Mouse (Mus musculus) G1E (cell line): ENCODE measurements around the gene Snx27.

Experiments
- CTCF ChIP-seq: IDR thresholded peaks from 2 replicates; pipeline ENCODE4 v1.5.1; 2012; ENCODE audit warnings: low read depth, low read length, inconsistent platforms, mixed read lengths
- GATA1 ChIP-seq: IDR thresholded peaks from 2 replicates; pipeline ENCODE4 v1.6.1; 2012; ENCODE audit warnings: borderline replicate concordance, low read length, inconsistent platforms, mixed read lengths
- GATA2 ChIP-seq: IDR thresholded peaks from 2 replicates; pipeline ENCODE4 v1.6.1; 2012; ENCODE audit warnings: low read depth, low read length, inconsistent platforms, borderline replicate concordance
- POLR2AphosphoS5 ChIP-seq: IDR thresholded peaks from 2 replicates; pipeline ENCODE4 v1.6.1; 2012; ENCODE audit warnings: low read depth, low read length, inconsistent platforms; ENCODE audit not compliant: insufficient replicate concordance
- TAL1 ChIP-seq: conservative IDR thresholded peaks from 2 replicates; pipeline ENCODE4 v1.6.1; 2012; ENCODE audit warnings: low read depth, low read length, inconsistent platforms, mixed read lengths

GRCm38 (mm10) chr3:94616717-94617116 is 34.2 kb upstream of the Snx27 start:
- peak; percentile 91 for TF ChIP-seq CTCF
- no peak for TF ChIP-seq GATA2
- TF ChIP-seq POLR2AphosphoS5: no peak
- TF ChIP-seq TAL1: no peak
- no peak for TF ChIP-seq GATA1
